Mouse (Mus musculus) retina, embryonic 14.5 days (tissue): Measurements from ENCODE around the gene Scel.

Experiments used
- DNase-seq: peaks from one replicate; pipeline ENCODE4 v3.0.0-alpha.2; 2015; ENCODE audit warnings: low spot score

Scel gene

GRCm38 (mm10) chr14:103651106-103651505 is 138.0 kb downstream of the Scel start:
- DNase-seq: no peak

GRCm38 (mm10) chr14:103651562-103651961 is 138.4 kb downstream of the Scel start:
- DNase-seq: no peak

- DNase-seq: no peak
Measured at GRCm38 (mm10) chr14:103652524-103652923, 139.4 kb downstream of the Scel start.

DNA sequence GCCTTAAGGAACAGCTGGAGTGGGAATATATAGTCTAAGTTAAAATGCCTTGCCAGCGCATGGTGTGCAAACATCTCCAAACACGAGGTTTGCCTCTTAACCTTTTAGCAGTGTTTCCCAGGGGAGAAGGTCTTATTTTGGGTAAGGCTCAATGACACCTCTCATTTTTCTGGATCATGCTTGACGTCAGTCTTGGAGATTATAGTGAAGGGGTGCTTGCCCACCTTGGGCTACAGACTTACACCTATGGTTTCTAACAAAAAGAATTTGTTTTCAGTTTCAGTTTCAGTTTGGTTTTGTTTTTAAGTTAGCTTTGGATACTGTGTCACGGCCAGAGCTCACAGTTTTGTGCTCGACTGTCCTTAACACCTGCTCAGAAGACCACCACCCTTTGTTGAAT is 140.7 kb downstream of the Scel start:
- DNase-seq: no peak

DNA sequence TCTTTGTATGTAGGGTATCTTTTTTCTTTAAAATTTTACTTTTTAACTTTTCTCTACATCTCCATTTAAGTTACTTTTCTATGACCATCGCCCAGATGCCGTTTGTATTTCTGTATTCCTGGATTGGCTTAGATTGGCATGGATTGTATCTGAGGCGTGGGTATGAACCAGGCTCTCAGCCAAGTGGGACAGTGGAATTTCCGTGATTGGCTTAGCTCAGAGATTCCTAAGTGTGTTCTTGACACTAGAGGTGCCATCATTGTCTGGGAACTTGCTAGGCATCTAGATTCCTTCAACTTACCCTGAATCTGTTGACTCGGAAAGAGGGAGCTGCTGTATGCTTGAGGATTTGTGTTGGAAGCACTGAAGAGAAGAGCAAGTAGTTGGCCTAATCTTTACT is 142.3 kb downstream of the Scel start:
- no peak for DNase-seq

DNA sequence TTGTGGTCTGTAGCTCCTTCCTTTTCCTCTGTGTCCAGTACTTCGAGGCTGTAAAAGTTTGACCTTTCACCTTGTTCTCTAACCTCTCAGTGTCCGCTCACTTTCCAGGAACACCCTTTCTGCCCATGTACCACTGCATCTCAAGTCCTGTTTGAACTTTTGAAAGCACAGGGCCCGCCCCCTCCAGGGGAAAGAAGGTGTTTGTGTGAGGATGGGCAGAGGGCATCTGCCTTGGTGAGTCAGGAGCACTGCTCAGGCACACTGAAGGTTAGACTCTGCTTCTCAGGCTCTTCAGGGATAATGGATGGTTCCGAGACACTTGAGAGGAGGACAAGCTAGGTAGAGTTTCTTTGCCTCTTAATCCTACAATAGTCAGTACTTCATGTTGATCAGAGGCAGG is 144.7 kb downstream of the Scel start:
- DNase-seq: no peak
